Mouse (Mus musculus) G1E (cell line): Measurements from ENCODE around the gene Rpl22l1. TPM values are rescaled to one million over a fixed set of nuclear protein-coding genes. Genes with fewer than 3 reads are reported as not detected.
"Not testable (repeated sequence)": the region's sequence is repeated elsewhere in the genome, so short reads cannot be mapped to it uniquely, and the experiment has no call there.

Experiments used
- ATAC-seq: 2 replicates; pipeline ENCODE4 v1.8.0; 2016; ENCODE audit warnings: mild to moderate bottlenecking; ENCODE audit not compliant: insufficient number of reproducible peaks, poor library complexity, low FRiP score, severe bottlenecking; ENCODE audit errors: extremely low read depth
- DNase-seq: peaks from one replicate; pipeline ENCODE4 v3.0.0; 2012; ENCODE audit warnings: low spot score
- H3K27me3 ChIP-seq: 2 replicates; pipeline ENCODE4 v1.6.1; 2012; ENCODE audit warnings: mild to moderate bottlenecking, low read length, inconsistent platforms; ENCODE audit not compliant: insufficient read depth
- H3K36me3 ChIP-seq: replicated peaks from 2 replicates; pipeline ENCODE3; 2012; ENCODE audit warnings: mild to moderate bottlenecking, inconsistent platforms
- H3K4me1 ChIP-seq: 2 replicates; pipeline ENCODE4 v1.6.1; 2012; ENCODE audit warnings: low read depth, low read length, inconsistent platforms, mixed read lengths; ENCODE audit not compliant: insufficient read depth
- H3K4me3 ChIP-seq: 2 replicates; pipeline ENCODE4 v1.5.1; 2012; ENCODE audit warnings: low read depth, mild to moderate bottlenecking, inconsistent platforms, low read length, moderate library complexity, mixed read lengths
- H3K9me3 ChIP-seq: replicated peaks from 2 replicates; pipeline ENCODE4 v1.6.1; 2012; ENCODE audit warnings: inconsistent platforms
- CTCF ChIP-seq: IDR thresholded peaks from 2 replicates; pipeline ENCODE4 v1.5.1; 2012; ENCODE audit warnings: low read depth, low read length, inconsistent platforms, mixed read lengths
- GATA1 ChIP-seq: IDR thresholded peaks from 2 replicates; pipeline ENCODE4 v1.6.1; 2012; ENCODE audit warnings: borderline replicate concordance, low read length, inconsistent platforms, mixed read lengths
- GATA2 ChIP-seq: IDR thresholded peaks from 2 replicates; pipeline ENCODE4 v1.6.1; 2012; ENCODE audit warnings: low read depth, low read length, inconsistent platforms, borderline replicate concordance
- POLR2AphosphoS5 ChIP-seq: IDR thresholded peaks from 2 replicates; pipeline ENCODE4 v1.6.1; 2012; ENCODE audit warnings: low read depth, low read length, inconsistent platforms; ENCODE audit not compliant: insufficient replicate concordance
- TAL1 ChIP-seq: conservative IDR thresholded peaks from 2 replicates; pipeline ENCODE4 v1.6.1; 2012; ENCODE audit warnings: low read depth, low read length, inconsistent platforms, mixed read lengths
- polyA plus RNA-seq: library from polyadenylated mRNA; stranded (reverse); fragments of >175 nt; gene quantifications from 2 replicates; pipeline ENCODE4 v1.2.3, GENCODE M21; 2012
- total RNA-seq, 2 experiments: library from RNA; stranded (forward) in 1 of 2; stranded (reverse) in 1 of 2; fragments of 200-1000 nt in 1 of 2; fragments of >200 nt in 1 of 2; fragmentation: Nextera tagmentation in 1 of 2; gene quantifications; 2 replicates each; pipeline ENCODE4 v1.2.3; 2014 to 2017

Rpl22l1 gene
- total RNA-seq (2014; fragmentation: Nextera tagmentation) = 114 and 119 TPM in 2 replicates
- 465 and 524 TPM in 2 replicates for total RNA-seq (2017)
- 16.7 and 20.6 TPM in 2 replicates for polyA plus RNA-seq

GRCm38 (mm10) chr3:28805301-28806097 lies at the start of gene Rpl22l1:
TSS of gene Rpl22l1 (plus strand) at chr3:28805436.
- peak; percentile 95 for ATAC-seq
- Histone ChIP-seq H3K4me1 (peaks cover 22% of the 10 kb centered on the region), H3K36me3 (peaks cover 32% of the 10 kb centered on the region), H3K27me3 (no peaks in the 10 kb centered on the region), H3K4me3 (peak within 1 kb of the TSS; percentile 82), H3K9me3 (no peaks in the 10 kb centered on the region)
- DNase-seq = peak; percentile 81
- no peak for TF ChIP-seq TAL1
- no peak for TF ChIP-seq GATA1
- TF ChIP-seq CTCF = no peak
- TF ChIP-seq POLR2AphosphoS5 = peak; percentile 34; the same call in 1 of the 2 replicates
- TF ChIP-seq GATA2 = no peak

DNA sequence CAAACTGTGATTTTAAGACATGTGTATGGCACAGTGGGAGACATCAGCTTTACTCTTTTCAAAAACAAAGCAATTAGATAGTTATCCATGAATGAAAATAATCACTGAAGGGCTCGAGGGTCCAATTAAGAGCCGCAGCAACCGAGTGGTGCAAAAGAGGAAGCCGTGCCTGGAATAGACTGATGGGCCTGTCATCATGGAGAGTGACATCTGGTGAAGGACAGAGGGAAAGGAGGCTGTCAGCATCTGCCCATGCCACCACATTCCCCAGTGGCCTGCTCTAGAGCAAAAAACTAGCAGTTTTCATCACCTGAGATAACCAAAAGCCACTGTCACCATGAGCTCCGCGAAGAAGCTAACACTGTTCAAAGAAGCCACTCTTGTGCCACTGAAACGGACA lies 49.8 kb upstream of the Rpl22l1 start:
- H3K4me3 ChIP-seq = no peak overlapping the region
- peaks cover 3% of the 10 kb centered on the region for H3K36me3 ChIP-seq
- TF ChIP-seq POLR2AphosphoS5 = no peak
- no peak for TF ChIP-seq TAL1
- no peak for TF ChIP-seq GATA2
- no peak for TF ChIP-seq CTCF
- TF ChIP-seq GATA1 = no peak
- no peaks in the 10 kb centered on the region for H3K9me3 ChIP-seq
- DNase-seq = no peak
- H3K4me1 ChIP-seq = peaks cover 7% of the 10 kb centered on the region; the same call in 1 of the 2 replicates
- no peaks in the 10 kb centered on the region for H3K27me3 ChIP-seq
- no peak for ATAC-seq

- Histone ChIP-seq H3K4me3 (no peak overlapping the region), H3K36me3 (peaks cover 2% of the 10 kb centered on the region), H3K9me3 (no peaks in the 10 kb centered on the region), H3K27me3 (no peaks in the 10 kb centered on the region), H3K4me1 (no peaks in the 10 kb centered on the region; the same call in 1 of the 2 replicates)
- no peak for ATAC-seq
- TF ChIP-seq TAL1 = no peak
- TF ChIP-seq CTCF = no peak
- TF ChIP-seq GATA2 = no peak
- TF ChIP-seq POLR2AphosphoS5 = no peak
- no peak for TF ChIP-seq GATA1
- DNase-seq = no peak
Observed at GRCm38 (mm10) chr3:28761225-28761789, 43.9 kb upstream of the Rpl22l1 start.

DNA sequence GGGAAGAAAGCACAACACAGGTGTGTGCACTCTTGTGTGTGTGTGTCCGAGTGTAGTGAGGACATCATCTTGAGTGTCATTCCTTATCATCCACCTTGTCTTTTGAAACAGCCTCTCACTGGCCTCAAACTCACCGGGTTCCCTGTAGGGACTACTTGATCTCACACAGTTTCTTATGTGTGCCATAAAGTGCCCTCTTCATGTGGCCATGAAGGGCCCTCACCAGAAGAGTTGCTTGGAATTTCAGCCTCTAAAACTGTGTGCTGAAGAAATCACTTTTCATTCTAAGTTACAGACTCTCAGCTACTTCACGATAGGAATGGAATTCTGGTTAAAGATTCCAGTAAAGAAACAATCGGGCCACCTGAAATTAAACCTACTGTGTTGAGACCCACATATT lies 38.3 kb upstream of the Rpl22l1 start:
- H3K27me3 ChIP-seq = no peaks in the 10 kb centered on the region
- no peaks in the 10 kb centered on the region for H3K4me1 ChIP-seq
- DNase-seq (no peak), ATAC-seq (no peak)
- peaks cover 4% of the 10 kb centered on the region for H3K36me3 ChIP-seq
- H3K4me3 ChIP-seq = no peak overlapping the region
- no peak for TF ChIP-seq POLR2AphosphoS5
- H3K9me3 ChIP-seq = no peaks in the 10 kb centered on the region

GRCm38 (mm10) chr3:28768222-28768621 lies 37.0 kb upstream of the Rpl22l1 start:
- Histone ChIP-seq H3K4me1 (no peaks in the 10 kb centered on the region), H3K4me3 (no peak overlapping the region), H3K27me3 (no peaks in the 10 kb centered on the region), H3K36me3 (peaks cover 4% of the 10 kb centered on the region), H3K9me3 (no peaks in the 10 kb centered on the region)
- TF ChIP-seq TAL1 (no peak), GATA1 (no peak), CTCF (no peak), GATA2 (no peak), POLR2AphosphoS5 (no peak)
- DNase-seq (no peak), ATAC-seq (no peak)

DNA sequence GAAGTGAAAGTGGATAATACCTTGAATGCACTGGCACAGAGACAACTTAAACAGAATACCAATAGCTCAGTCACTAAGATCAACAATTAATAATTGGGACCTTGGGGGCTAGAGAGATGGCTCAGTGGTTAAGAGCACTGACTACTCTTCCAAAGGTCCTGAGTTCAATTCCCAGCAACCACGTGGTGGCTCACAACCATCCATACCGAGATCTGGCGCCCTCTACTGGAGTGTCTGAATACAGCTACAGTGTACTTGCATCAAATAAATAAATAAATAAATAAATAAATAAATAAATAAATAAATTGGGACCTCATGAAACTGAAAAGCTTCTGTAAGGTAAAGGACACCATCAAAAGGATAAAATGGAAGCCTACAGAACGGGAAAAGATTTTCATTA lies 32.3 kb upstream of the Rpl22l1 start:
- not testable (repeated sequence) for H3K36me3 ChIP-seq, H3K9me3 ChIP-seq, H3K4me3 ChIP-seq, ATAC-seq, H3K27me3 ChIP-seq, DNase-seq
- H3K4me1 ChIP-seq = peaks cover 34% of the 10 kb centered on the region
